Mouse (Mus musculus) adrenal gland, postnatal 36 days (tissue): ENCODE results near the gene Ifna14. TPM values are rescaled to one million over a fixed set of nuclear protein-coding genes. Genes with fewer than 3 reads are reported as not detected.

Source experiments
- total RNA-seq, 2 experiments: library from RNA; stranded (reverse); gene quantifications; 2 replicates each; pipeline ENCODE4 v1.2.3; 2021

Ifna14 gene
- total RNA-seq, 2 experiments from 2014 or later, result not detected

Other genes starting within 250 kb of the Ifna14 start
- 1 to 10 TPM; 4.5 to 4.6 TPM for gene Hacd4, start 132.9 kb downstream of the Ifna14 start, total RNA-seq
- not detected for gene Ifnb1, start 49.0 kb downstream of the Ifna14 start, total RNA-seq
- not detected for gene Ifna15, start 13.6 kb downstream of the Ifna14 start, total RNA-seq
- not detected for gene Ifna9, start 20.6 kb upstream of the Ifna14 start, total RNA-seq
- not detected for gene Ifna12, start 31.6 kb upstream of the Ifna14 start, total RNA-seq
- gene C87499, start 62.6 kb upstream of the Ifna14 start, total RNA-seq, result not detected
- gene Ifna13, start 72.7 kb upstream of the Ifna14 start, total RNA-seq, result not detected
- not detected for gene Ifna16, start 105.1 kb upstream of the Ifna14 start, total RNA-seq
- not detected for gene Ifna2, start 112.1 kb upstream of the Ifna14 start, total RNA-seq
- gene Ifnab, start 119.6 kb upstream of the Ifna14 start, total RNA-seq, result not detected
- under 1 TPM; 0.36 to 0.60 TPM for gene Gm26566, start 150.0 kb upstream of the Ifna14 start, total RNA-seq
- 10 to 100 TPM; 82.5 to 89.7 TPM for gene Klhl9, start 150.7 kb upstream of the Ifna14 start, total RNA-seq
- not detected for gene Gm13271, start 183.1 kb upstream of the Ifna14 start, total RNA-seq
- under 1 TPM in 1 of 2 experiments, not detected in 1; 0.20 TPM for gene Gm13283, start 188.3 kb upstream of the Ifna14 start, total RNA-seq
- gene Gm13290, start 202.0 kb upstream of the Ifna14 start, total RNA-seq, result not detected
- not detected for gene Gm13289, start 205.1 kb upstream of the Ifna14 start, total RNA-seq
- not detected for gene Gm13272, start 208.1 kb upstream of the Ifna14 start, total RNA-seq
- gene Ifnz, start 210.3 kb upstream of the Ifna14 start, total RNA-seq, result under 1 TPM in 1 of 2 experiments, not detected in 1; 0.20 TPM
- not detected for gene Gm13276, start 213.9 kb upstream of the Ifna14 start, total RNA-seq
- not detected for gene Gm13277, start 216.8 kb upstream of the Ifna14 start, total RNA-seq
- not detected for gene Gm13278, start 219.8 kb upstream of the Ifna14 start, total RNA-seq
- not detected for gene Gm13275, start 222.7 kb upstream of the Ifna14 start, total RNA-seq
- gene Gm13279, start 225.6 kb upstream of the Ifna14 start, total RNA-seq, result not detected
- not detected for gene Gm13285, start 227.9 kb upstream of the Ifna14 start, total RNA-seq
- gene Gm13287, start 231.5 kb upstream of the Ifna14 start, total RNA-seq, result not detected
- under 1 TPM in 1 of 2 experiments, not detected in 1; 0.10 TPM for gene Gm13288, start 233.7 kb upstream of the Ifna14 start, total RNA-seq
- not detected for gene Ifna7, start 244.4 kb upstream of the Ifna14 start, total RNA-seq
- gene Ifna11, start 248.2 kb upstream of the Ifna14 start, total RNA-seq, result not detected